Mouse (Mus musculus) liver, adult 2 months (tissue): ENCODE data around the gene Arpc5l. TPM values are rescaled to one million over a fixed set of nuclear protein-coding genes. Genes with fewer than 3 reads are reported as not detected.

Experiments
- DNase-seq: peaks from one replicate; pipeline ENCODE4 v3.0.0-alpha.2; 2011; ENCODE audit warnings: low read depth, low spot score; ENCODE audit errors: extremely low read depth
- H3K27ac ChIP-seq: fragments of 200-500 bp; replicated peaks from 2 replicates; pipeline ENCODE4 v1.5.1; 2012; ENCODE audit warnings: low read depth, mild to moderate bottlenecking, control low read depth, inconsistent platforms, low read length; ENCODE audit not compliant: insufficient read depth
- H3K27me3 ChIP-seq: fragments of 200-500 bp; 2 replicates; pipeline ENCODE4 v1.6.1; 2012; ENCODE audit warnings: mild to moderate bottlenecking, moderate library complexity, low read length, inconsistent platforms; ENCODE audit not compliant: control insufficient read depth, insufficient read depth
- H3K36me3 ChIP-seq: fragments of 200-500 bp; 2 replicates; pipeline ENCODE4 v1.6.1; 2012; ENCODE audit warnings: low read length, inconsistent platforms; ENCODE audit not compliant: control insufficient read depth, insufficient read depth
- H3K4me1 ChIP-seq: fragments of 200-500 bp; 2 replicates; pipeline ENCODE4 v1.6.1; 2011; ENCODE audit warnings: low read length; ENCODE audit not compliant: control insufficient read depth, insufficient read depth
- H3K4me3 ChIP-seq: fragments of 200-500 bp; 2 replicates; pipeline ENCODE4 v1.5.1; 2011; ENCODE audit warnings: low read depth, mild to moderate bottlenecking, control low read depth, low read length, moderate library complexity; ENCODE audit not compliant: insufficient read depth
- H3K79me2 ChIP-seq: fragments of 200-500 bp; 2 replicates; pipeline ENCODE4 v1.6.1; 2012; ENCODE audit warnings: inconsistent platforms, mild to moderate bottlenecking, low read length, moderate library complexity; ENCODE audit not compliant: control insufficient read depth, insufficient read depth
- H3K9ac ChIP-seq: fragments of 200-500 bp; 2 replicates; pipeline ENCODE4 v1.6.1; 2012; ENCODE audit warnings: low read depth, mild to moderate bottlenecking, control low read depth, inconsistent platforms, low read length
- CTCF ChIP-seq: fragments of 200-500 bp; IDR thresholded peaks from 2 replicates; pipeline ENCODE4 v1.5.1; 2011; ENCODE audit warnings: low read depth, low read length, control low read depth
- POLR2A ChIP-seq: fragments of 200-500 bp; IDR thresholded peaks from 2 replicates; pipeline ENCODE4 v1.6.1; 2011; ENCODE audit warnings: low read length, control low read depth; ENCODE audit not compliant: insufficient read depth; ENCODE audit errors: extremely low read depth
- WGBS: fragments of 180-500 bp; shearing (Covaris S2); methylation state at CpG from one replicate; pipeline ENCODE4 v1.1.7; 2018; 5-methylcytosine and 5-hydroxymethylcytosine counted together
- polyA plus RNA-seq: library from polyadenylated mRNA; depleted of rRNA; stranded (reverse); fragments of >200 nt; gene quantifications from 2 replicates; pipeline ENCODE4 v1.2.3, GENCODE M21; 2012
- total RNA-seq: library from RNA; depleted of rRNA; stranded (reverse); fragments of >200 nt; gene quantifications from 2 replicates; pipeline ENCODE4 v1.2.3, GENCODE M21; 2014

The Arpc5l gene
- total and polyA plus RNA-seq, 2 experiments, result 21.3 to 45.1 TPM

DNA sequence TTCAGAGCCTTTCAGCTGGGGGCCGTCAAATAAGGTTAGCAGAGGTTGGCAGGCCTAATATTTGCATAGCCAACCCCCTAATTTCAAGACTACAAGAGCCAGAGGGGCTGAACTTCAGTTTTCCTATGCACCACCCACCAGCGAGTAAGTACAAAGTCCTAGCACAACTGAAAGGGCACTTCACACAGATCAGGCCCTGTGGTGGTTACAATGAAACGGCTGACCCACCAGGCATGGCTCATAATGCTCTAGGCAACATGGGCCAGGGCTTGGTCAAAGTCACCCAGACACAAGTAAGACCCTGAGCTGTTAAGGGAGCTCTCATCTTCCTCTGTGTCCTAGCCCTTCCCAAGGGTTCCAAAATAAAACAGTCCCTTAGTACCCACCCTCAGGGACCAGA, 3.3 kb upstream of the Arpc5l start:
- DNase-seq, result no peak
- no peak overlapping the region for H3K9ac ChIP-seq
- no peak overlapping the region for H3K27ac ChIP-seq
- 62% methylated on average over 3 of the region's 3 CpGs for WGBS
- peaks cover 4% of the 10 kb centered on the region; the same call in 1 of the 2 replicates for H3K36me3 ChIP-seq
- no peaks in the 10 kb centered on the region for H3K79me2 ChIP-seq
- TF ChIP-seq CTCF (no peak), POLR2A (no peak)
- H3K4me1 ChIP-seq, result peaks cover 17% of the 10 kb centered on the region
- H3K4me3 ChIP-seq, result no peak overlapping the region
- H3K27me3 ChIP-seq, result no peaks in the 10 kb centered on the region

DNA sequence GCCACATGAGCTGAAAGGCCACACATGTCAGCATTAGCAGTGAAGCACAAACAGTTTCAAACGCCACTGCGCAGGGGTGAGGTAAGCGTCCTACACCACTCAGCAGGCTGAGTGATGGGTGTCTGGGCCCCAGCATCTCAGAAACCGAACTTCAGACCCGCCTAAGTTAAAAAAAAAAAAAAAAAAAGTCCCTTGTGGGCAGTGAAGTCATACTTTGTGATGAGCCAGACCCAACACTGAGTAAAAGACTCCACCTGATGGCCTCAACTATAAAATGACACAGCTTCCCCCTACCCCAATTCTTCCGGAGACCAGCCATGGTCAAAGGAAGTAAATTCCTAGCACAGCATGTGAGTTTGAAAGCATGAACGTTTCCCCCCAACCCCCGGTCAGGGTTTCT, 2.0 kb upstream of the Arpc5l start:
- TF ChIP-seq POLR2A (no peak), CTCF (no peak)
- Histone ChIP-seq H3K4me3 (no peak overlapping the region), H3K27me3 (no peaks in the 10 kb centered on the region), H3K9ac (no peak overlapping the region), H3K4me1 (peaks cover 15% of the 10 kb centered on the region), H3K36me3 (peaks cover 4% of the 10 kb centered on the region; the same call in 1 of the 2 replicates), H3K79me2 (no peaks in the 10 kb centered on the region), H3K27ac (no peak overlapping the region)
- DNase-seq, result no peak
- 38% methylated on average over 8 of the region's 8 CpGs for WGBS

DNA sequence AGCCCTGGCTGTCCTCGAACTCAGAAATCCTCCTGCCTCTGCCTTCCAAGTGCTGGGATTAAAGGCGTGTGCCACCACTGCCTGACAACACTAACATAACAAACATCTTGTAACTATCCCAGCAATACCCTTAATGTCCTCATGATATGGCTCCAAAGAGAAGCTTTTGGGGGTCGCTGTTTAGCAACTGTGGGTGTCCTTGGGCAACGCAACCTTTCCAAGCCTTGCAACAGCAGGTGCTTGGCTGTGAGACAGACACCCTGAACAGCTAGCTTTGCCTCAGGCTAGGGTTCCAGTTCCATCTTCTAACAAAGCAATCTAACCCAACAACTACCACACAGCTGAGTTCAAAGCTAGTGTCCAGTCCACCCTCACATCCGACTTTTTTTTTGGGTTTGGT, 1.6 kb upstream of the Arpc5l start:
- no peak for TF ChIP-seq POLR2A
- H3K36me3 ChIP-seq, result peaks cover 4% of the 10 kb centered on the region; the same call in 1 of the 2 replicates
- no peaks in the 10 kb centered on the region for H3K27me3 ChIP-seq
- WGBS, result 43% methylated on average over 5 of the region's 5 CpGs
- DNase-seq, result no peak
- no peak overlapping the region for H3K27ac ChIP-seq
- peak overlapping the region; percentile 12; the same call in 1 of the 2 replicates for H3K9ac ChIP-seq
- no peaks in the 10 kb centered on the region for H3K79me2 ChIP-seq
- H3K4me1 ChIP-seq, result peaks cover 15% of the 10 kb centered on the region
- H3K4me3 ChIP-seq, result no peak overlapping the region

DNA sequence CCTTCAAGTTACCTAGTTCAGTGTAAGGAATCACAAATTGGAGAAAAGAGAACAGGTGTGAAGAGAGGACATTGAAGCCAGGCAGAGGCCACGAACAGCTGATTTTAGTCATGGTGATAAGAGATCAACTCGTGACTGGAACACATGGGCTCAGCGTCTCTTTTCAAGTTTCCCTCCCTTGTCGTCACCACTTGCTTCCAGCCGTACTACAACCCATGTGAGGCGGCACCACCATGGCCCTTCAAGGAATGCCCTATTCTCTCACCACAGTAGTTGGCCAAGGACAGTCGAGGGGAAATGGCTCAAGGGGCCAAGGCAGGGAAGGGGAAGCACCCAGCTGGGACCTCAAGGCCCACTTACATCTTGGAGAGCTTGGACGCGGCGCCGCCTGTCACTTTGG, 776 bp upstream of the Arpc5l start:
- under 1% methylated on average over 11 of the region's 11 CpGs for WGBS
- DNase-seq, result no peak

DNA sequence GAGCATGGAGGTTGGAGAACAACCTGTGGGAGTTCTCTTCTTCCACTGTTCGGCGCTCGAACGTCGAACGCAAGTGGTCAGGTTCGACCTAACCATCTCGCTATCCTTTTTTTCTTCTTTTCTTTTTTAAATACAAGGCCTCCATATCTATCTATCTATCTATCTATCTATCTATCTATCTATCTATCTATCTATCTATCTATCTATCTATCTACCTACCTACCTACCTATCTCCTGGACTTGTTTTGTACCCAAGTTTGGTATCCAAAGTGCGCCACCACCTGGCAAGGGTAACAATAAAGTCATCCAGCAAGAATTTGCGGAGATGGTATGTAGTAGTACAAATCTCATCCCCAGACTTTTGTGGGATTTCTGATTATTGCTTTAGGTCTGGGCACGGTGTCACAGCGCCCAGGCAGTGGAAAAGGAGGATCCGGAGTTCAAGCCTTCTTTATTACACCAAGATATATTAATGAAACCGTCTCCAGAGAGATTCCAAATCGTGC, 479 bp downstream of the Arpc5l start, which contains the start of gene Rpl35:
Rpl35 (minus strand) TSS at position 51 of the 506 bp plus-strand sequence.
- H3K27ac ChIP-seq, result peak within 1 kb of the TSS; percentile 72
- WGBS, result 8% methylated on average over 15 of the region's 15 CpGs
- peak; percentile 73 for DNase-seq
- TF ChIP-seq CTCF (no peak), POLR2A (no peak)
- H3K79me2 ChIP-seq, result peaks cover 7% of the 10 kb centered on the region; the same call in 1 of the 2 replicates
- peaks cover 4% of the 10 kb centered on the region; the same call in 1 of the 2 replicates for H3K36me3 ChIP-seq
- no peaks in the 10 kb centered on the region for H3K27me3 ChIP-seq
- peak within 1 kb of the TSS; percentile 77 for H3K4me3 ChIP-seq
- H3K9ac ChIP-seq, result peak within 1 kb of the TSS; percentile 76
- peaks cover 19% of the 10 kb centered on the region for H3K4me1 ChIP-seq

More for the DNA sequence above, 776 bp upstream of the Arpc5l start:
- Histone ChIP-seq H3K27ac (peak overlapping the region; percentile 3), H3K4me1 (peaks cover 19% of the 10 kb centered on the region), H3K36me3 (peaks cover 4% of the 10 kb centered on the region; the same call in 1 of the 2 replicates), H3K27me3 (no peaks in the 10 kb centered on the region), H3K9ac (peak overlapping the region; percentile 76), H3K4me3 (peak overlapping the region; percentile 77), H3K79me2 (0 out of 2 replicates have a peak, but pooled peaks cover under 1% of the 10 kb centered on the region)
- no peak for TF ChIP-seq CTCF
- TF ChIP-seq POLR2A, result no peak

DNA sequence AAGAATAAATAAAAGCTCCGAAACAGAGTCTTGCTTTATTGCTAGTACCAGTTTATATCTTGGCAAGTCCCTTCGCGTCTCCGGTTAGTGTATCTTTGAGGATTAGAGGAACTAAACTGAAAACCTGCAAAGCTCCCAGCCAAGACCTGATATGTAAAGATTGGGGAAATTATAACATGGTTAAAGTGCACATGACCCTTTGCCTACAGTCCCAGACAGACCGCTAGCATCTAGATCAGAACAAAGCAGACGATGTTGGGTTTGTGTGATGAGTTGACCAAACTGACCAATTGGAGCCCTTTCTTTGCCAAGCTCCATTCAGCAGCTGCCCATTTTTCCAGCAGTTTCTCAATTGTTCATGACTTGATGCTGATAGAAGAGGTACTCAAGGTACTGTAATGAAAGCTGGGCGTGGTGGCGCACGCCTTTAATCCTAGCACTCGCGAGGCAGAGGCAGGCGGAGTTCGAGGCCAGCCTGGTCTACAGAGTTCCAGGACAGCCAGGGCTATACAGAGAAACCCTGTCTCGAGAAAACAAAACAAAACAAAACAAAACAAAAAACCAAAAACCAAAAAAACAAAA, 1.1 kb downstream of the Arpc5l start:
- H3K27ac ChIP-seq, result no peak overlapping the region
- 82% methylated on average over 14 of the region's 14 CpGs for WGBS
- no peaks in the 10 kb centered on the region for H3K27me3 ChIP-seq
- no peak overlapping the region for H3K4me3 ChIP-seq
- H3K36me3 ChIP-seq, result peaks cover 4% of the 10 kb centered on the region; the same call in 1 of the 2 replicates
- no peak for DNase-seq
- H3K4me1 ChIP-seq, result peaks cover 21% of the 10 kb centered on the region
- TF ChIP-seq POLR2A, result no peak
- TF ChIP-seq CTCF, result no peak
- peaks cover 7% of the 10 kb centered on the region; the same call in 1 of the 2 replicates for H3K79me2 ChIP-seq
- H3K9ac ChIP-seq, result no peak overlapping the region
